Mouse (Mus musculus): Measurements from ENCODE around the gene Arih2.

The Arih2 gene

GRCm38 (mm10) chr9:108559169-108559568 lies 90.0 kb downstream of the Arih2 start:
- DNase-seq = no peak

Measured in kidney, postnatal 14 days (tissue).